Mouse (Mus musculus): ENCODE data around the gene Myl6b. TPM values are rescaled to one million over a fixed set of nuclear protein-coding genes. Genes with fewer than 3 reads are reported as not detected.

Myl6b gene
- polyA plus RNA-seq, 1 experiment = not detected

DNA sequence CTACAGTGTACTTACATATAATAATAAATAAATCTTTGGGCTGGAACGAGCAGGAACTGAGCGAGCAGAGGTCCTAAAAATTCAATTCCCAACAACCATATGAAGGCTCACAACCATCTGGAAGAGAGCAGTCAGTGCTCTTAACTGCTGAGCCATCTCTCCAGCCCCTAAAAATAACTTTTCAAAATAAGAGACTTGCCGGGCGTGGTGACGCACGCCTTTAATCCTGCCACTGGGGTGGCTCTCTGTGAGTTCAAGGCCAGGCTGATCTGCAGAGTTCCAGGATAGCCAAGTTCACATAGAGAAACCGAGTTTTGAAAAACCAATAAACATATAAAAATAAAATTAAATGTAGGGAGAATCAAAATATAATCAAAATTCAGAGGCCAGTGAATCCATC, 12.1 kb downstream of the Myl6b start:
- Histone ChIP-seq H3K4me3 (ENCODE audit: insufficient read depth, low read depth, low read length) (no peak overlapping the region), H3K4me1 (ENCODE audit: control insufficient read depth, insufficient read depth, low read length) (peaks cover 26% of the 10 kb centered on the region), H3K27ac (ENCODE audit: insufficient read depth, low read depth, low read length) (no peak overlapping the region)
- no peak for TF ChIP-seq CTCF (IDR thresholded peaks at IDR 0.05; ENCODE audit: insufficient read depth, low read depth, low read length)
- no peak for TF ChIP-seq POLR2A (IDR thresholded peaks at IDR 0.05; ENCODE audit: insufficient read depth, low read depth, low read length)
- 76% methylated on average over 7 of the region's 7 CpGs for WGBS

GRCm38 (mm10) chr10:128474366-128474765, 24.1 kb downstream of the Myl6b start:
- WGBS = 87% methylated on average over 12 of the region's 12 CpGs
- H3K27ac ChIP-seq (ENCODE audit: insufficient read depth, low read depth, low read length) = no peak overlapping the region
- TF ChIP-seq CTCF (IDR thresholded peaks at IDR 0.05; ENCODE audit: insufficient read depth, low read depth, low read length) = no peak
- no peak for TF ChIP-seq POLR2A (IDR thresholded peaks at IDR 0.05; ENCODE audit: insufficient read depth, low read depth, low read length)
- H3K4me1 ChIP-seq (ENCODE audit: control insufficient read depth, insufficient read depth, low read length) = no peaks in the 10 kb centered on the region
- H3K4me3 ChIP-seq (ENCODE audit: insufficient read depth, low read depth, low read length) = no peak overlapping the region

GRCm38 (mm10) chr10:128460270-128460630, 38.2 kb downstream of the Myl6b start:
- no peak for TF ChIP-seq POLR2A (IDR thresholded peaks at IDR 0.05; ENCODE audit: insufficient read depth, low read depth, low read length)
- no peak for TF ChIP-seq CTCF (IDR thresholded peaks at IDR 0.05; ENCODE audit: insufficient read depth, low read depth, low read length)
- H3K4me3 ChIP-seq (ENCODE audit: insufficient read depth, low read depth, low read length) = peak overlapping the region; percentile 97
- 1% methylated on average over 5 of the region's 5 CpGs for WGBS
- no peak overlapping the region for H3K27ac ChIP-seq (ENCODE audit: insufficient read depth, low read depth, low read length)
- H3K4me1 ChIP-seq (ENCODE audit: control insufficient read depth, insufficient read depth, low read length) = peaks cover 7% of the 10 kb centered on the region

GRCm38 (mm10) chr10:128459409-128460269, 38.8 kb downstream of the Myl6b start:
- Histone ChIP-seq H3K4me3 (ENCODE audit: insufficient read depth, low read depth, low read length) (peak overlapping the region; percentile 97), H3K27ac (ENCODE audit: insufficient read depth, low read depth, low read length) (peak overlapping the region; percentile 78), H3K4me1 (ENCODE audit: control insufficient read depth, insufficient read depth, low read length) (peaks cover 7% of the 10 kb centered on the region)
- TF ChIP-seq CTCF (IDR thresholded peaks at IDR 0.05; ENCODE audit: insufficient read depth, low read depth, low read length) (no peak), POLR2A (IDR thresholded peaks at IDR 0.05; ENCODE audit: insufficient read depth, low read depth, low read length) (no peak)
- WGBS = 3% methylated on average over 56 of the region's 67 CpGs

DNA sequence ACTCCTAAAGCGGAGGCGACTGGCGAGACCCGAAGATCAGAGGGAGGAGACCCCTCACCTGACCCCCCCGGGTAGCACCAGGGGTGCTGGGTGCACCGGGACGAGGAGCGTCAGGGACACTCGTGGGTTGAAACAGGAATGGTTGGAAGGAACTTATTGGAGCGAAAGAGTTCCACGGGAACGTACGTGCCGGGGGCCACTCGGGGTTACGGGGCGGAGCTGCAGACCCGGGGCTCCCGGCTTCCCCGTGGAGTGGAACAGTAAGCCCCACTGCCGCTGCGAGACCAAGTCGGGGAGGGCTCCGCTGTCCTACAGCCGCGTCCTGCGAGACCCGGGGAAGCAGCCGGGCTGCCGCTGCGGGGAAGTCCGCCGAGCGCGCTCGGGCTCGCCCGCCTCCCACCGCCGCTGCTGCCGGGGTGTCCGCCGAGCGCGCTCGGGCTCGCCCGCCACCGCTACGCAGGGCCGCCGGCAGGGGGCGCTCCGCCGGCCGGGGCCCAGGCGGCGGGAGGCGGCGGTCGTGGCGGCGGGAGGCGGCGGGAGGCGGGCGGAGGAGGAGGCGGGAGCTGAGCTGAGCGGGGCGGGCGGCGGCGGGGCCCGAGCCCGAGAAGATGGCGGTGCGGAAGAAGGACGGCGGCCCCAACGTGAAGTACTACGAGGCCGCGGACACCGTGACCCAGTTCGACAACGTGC, 39.6 kb downstream of the Myl6b start, which contains the start of gene Smarcc2:
TSS of gene Smarcc2 (plus strand) at position 530 of the 690 bp plus-strand sequence.
- peak within 1 kb of the TSS; percentile 87 for H3K27ac ChIP-seq (ENCODE audit: insufficient read depth, low read depth, low read length)
- peaks cover 7% of the 10 kb centered on the region for H3K4me1 ChIP-seq (ENCODE audit: control insufficient read depth, insufficient read depth, low read length)
- under 1% methylated on average over 82 of the region's 86 CpGs for WGBS
- peak within 1 kb of the TSS; percentile 97 for H3K4me3 ChIP-seq (ENCODE audit: insufficient read depth, low read depth, low read length)
- TF ChIP-seq POLR2A (IDR thresholded peaks at IDR 0.05; ENCODE audit: insufficient read depth, low read depth, low read length) (peak; percentile 63), CTCF (IDR thresholded peaks at IDR 0.05; ENCODE audit: insufficient read depth, low read depth, low read length) (peak; percentile 61)

- Histone ChIP-seq H3K4me1 (ENCODE audit: control insufficient read depth, insufficient read depth, low read length) (peaks cover 7% of the 10 kb centered on the region), H3K4me3 (ENCODE audit: insufficient read depth, low read depth, low read length) (peak overlapping the region; percentile 97), H3K27ac (ENCODE audit: insufficient read depth, low read depth, low read length) (peak overlapping the region; percentile 87)
- TF ChIP-seq POLR2A (IDR thresholded peaks at IDR 0.05; ENCODE audit: insufficient read depth, low read depth, low read length) (no peak), CTCF (IDR thresholded peaks at IDR 0.05; ENCODE audit: insufficient read depth, low read depth, low read length) (no peak)
- WGBS = 1% methylated on average over 29 of the region's 29 CpGs
These were observed 40.2 kb downstream of the Myl6b start for GRCm38 (mm10) chr10:128458348-128458718.

GRCm38 (mm10) chr10:128457676-128458075, 40.8 kb downstream of the Myl6b start:
- H3K4me3 ChIP-seq (ENCODE audit: insufficient read depth, low read depth, low read length) = no peak overlapping the region
- H3K27ac ChIP-seq (ENCODE audit: insufficient read depth, low read depth, low read length) = no peak overlapping the region
- 93% methylated on average over 6 of the region's 6 CpGs for WGBS
- TF ChIP-seq POLR2A (IDR thresholded peaks at IDR 0.05; ENCODE audit: insufficient read depth, low read depth, low read length) (no peak), CTCF (IDR thresholded peaks at IDR 0.05; ENCODE audit: insufficient read depth, low read depth, low read length) (no peak)
- peaks cover 7% of the 10 kb centered on the region for H3K4me1 ChIP-seq (ENCODE audit: control insufficient read depth, insufficient read depth, low read length)

GRCm38 (mm10) chr10:128455280-128455679, 43.2 kb downstream of the Myl6b start:
- Histone ChIP-seq H3K4me3 (ENCODE audit: insufficient read depth, low read depth, low read length) (no peak overlapping the region), H3K4me1 (ENCODE audit: control insufficient read depth, insufficient read depth, low read length) (peaks cover under 1% of the 10 kb centered on the region; the same call in 1 of the 2 replicates), H3K27ac (ENCODE audit: insufficient read depth, low read depth, low read length) (no peak overlapping the region)
- 1% methylated on average over 6 of the region's 6 CpGs for WGBS
- TF ChIP-seq CTCF (IDR thresholded peaks at IDR 0.05; ENCODE audit: insufficient read depth, low read depth, low read length) (0 out of 2 replicates have a peak, but pooled peaks have one; percentile 24), POLR2A (IDR thresholded peaks at IDR 0.05; ENCODE audit: insufficient read depth, low read depth, low read length) (no peak)

DNA sequence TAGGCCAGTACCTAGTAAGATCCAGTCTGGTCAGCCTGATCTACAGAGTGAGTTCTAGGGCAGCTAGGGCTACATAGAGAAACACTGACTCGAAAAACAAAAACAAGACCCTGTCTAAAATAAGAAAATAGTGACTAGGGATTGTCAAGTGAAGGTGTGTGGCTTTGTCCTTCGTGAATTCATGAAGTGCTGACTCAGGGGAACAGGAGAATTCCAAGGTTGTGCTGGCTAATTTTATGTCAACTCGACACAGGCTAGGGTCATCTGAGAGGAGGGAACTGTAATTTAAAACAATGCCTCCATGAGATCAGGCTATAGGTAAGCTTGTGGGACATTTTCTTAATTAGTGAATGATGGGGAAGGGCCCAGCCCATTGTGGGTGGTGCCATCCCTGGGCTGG, 44.0 kb downstream of the Myl6b start:
- TF ChIP-seq POLR2A (IDR thresholded peaks at IDR 0.05; ENCODE audit: insufficient read depth, low read depth, low read length) (no peak), CTCF (IDR thresholded peaks at IDR 0.05; ENCODE audit: insufficient read depth, low read depth, low read length) (no peak)
- Histone ChIP-seq H3K4me3 (ENCODE audit: insufficient read depth, low read depth, low read length) (no peak overlapping the region), H3K4me1 (ENCODE audit: control insufficient read depth, insufficient read depth, low read length) (no peaks in the 10 kb centered on the region), H3K27ac (ENCODE audit: insufficient read depth, low read depth, low read length) (no peak overlapping the region)
- WGBS = 83% methylated on average over 3 of the region's 3 CpGs

Data from olfactory bulb, adult 2 months (tissue).